Mouse (Mus musculus): ENCODE measurements around the gene Bptf.
"Not testable (repeated sequence)": the region's sequence is repeated elsewhere in the genome, so short reads cannot be mapped to it uniquely, and the experiment has no call there.

The Bptf gene

DNA sequence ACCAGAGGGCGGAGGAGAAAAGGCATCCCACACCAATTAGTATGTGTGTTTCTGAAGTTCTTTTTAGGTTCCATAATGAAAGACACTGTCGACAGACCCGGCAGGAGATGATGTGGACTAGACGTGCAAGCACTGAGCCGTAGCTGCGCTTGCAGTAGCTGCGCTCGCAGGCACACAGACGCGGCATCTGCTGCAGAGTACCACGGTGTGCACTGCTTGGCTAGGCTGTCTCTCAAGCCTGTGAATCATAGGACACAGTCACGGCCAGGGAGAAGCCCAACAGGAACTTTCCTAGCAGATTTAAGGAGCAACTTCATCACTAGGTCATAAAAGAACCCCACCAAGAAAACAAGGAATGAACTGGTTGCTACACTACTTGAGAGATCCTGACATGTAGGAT, 14.1 kb downstream of the Bptf start:
- no peak for DNase-seq (ENCODE audit: low read depth, low spot score)

DNA sequence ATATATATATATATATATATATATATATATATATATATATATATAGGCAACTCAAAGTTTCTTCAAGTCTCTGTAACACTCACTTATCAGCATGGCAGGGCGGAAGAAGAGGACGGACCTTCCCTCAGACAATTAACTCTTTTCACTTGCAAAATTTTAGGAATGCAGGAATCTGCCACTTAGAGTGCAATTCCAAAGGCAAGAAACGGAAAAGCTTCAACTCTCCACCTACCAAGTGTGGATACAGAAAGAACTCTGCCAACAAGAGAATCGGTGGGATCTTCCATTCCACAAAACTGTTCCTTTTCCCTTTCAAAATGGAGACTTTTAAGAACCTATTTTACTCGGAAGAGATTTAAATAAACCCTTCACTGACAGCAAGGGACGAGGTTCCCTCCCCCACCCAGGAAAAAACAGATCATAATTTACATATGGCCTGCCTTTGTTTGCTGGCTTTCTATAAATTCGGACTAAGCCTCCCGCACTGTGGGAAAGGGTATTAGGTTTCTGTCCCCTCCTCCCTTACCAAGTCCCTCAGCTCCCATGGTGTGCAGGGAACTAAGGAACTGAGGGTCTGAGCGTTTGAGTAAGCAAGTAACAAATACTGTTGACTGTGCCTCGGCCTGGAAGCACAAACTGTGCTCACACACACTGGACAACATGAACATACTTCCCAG, 17.9 kb downstream of the Bptf start:
- DNase-seq (ENCODE audit: low read depth, low spot score), result no peak

DNA sequence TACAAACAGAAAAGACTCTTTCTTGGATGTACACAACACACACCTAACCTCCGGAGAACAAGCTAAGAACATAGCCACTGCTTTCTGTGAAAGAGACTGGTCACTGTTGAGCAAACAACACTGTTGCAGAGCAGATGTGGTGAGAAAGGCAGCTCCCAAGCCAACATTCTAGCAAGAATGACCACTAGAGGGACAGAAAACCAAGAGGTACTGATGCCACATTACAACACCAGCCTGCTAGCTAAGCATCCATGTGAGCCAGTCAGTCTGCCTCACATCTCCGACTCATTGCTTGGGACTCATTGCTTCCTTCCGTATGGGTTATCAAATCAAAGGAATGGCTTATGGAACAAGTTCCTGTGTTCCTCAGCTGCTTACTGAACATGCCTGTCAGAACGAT, 18.8 kb downstream of the Bptf start:
- DNase-seq (ENCODE audit: low read depth, low spot score), result peak; percentile 51

DNA sequence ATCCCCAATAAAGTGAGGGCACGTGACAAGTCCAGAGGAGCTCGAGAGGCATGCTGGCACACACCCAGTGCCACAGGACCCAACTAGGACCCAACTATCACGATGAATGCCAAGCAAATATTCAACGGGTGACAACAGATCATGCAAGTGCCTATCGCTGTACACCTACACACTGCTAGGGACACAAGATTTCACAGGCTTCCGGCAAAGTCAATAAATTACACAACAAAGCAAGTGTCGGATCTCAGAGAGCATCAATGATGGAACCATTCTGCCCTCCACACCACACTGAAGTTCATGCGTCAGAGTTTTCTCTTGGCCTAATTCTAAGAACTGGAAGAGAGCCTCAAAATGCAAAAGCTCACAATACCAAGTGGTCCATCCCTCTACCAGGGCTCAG, 22.3 kb downstream of the Bptf start:
- no peak for DNase-seq (ENCODE audit: low read depth, low spot score)

DNA sequence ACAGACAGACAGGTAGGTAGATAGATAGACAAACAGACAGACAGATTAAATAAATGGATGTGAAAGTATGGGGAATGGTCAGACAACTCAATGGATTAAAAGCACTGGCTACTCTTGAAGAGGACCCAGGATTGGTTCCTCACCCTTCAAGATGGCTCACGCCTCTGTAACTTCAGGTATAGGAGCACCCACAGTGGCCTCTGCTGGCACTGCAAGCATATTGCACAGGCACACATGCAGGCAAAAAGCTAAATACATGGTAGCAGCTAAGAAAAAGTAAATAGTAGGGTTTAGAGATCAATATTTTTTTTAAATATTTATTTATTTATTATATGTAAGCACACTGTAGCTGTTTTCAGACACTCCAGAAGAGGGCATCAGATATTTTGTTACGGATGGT, 23.0 kb downstream of the Bptf start:
- DNase-seq (ENCODE audit: low read depth, low spot score), result peak; percentile 63

DNA sequence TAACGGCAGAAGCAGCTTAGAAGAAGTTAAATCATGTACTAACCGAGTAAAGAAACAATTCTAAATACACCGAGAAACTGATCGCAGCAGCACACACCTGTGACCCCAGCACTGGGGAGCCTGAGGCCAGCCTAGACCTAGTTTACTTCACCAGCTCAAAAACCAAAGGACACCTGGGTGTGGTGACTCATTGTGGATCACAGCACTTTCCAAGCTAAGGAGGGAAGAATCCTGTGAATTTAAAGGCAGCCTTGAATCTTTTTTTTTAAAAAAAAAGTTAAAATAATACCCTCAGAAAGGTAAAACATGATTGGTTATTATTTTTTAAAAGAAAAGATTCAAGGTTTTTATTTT, 24.2 kb downstream of the Bptf start:
- DNase-seq (ENCODE audit: low read depth, low spot score), result no peak

DNA sequence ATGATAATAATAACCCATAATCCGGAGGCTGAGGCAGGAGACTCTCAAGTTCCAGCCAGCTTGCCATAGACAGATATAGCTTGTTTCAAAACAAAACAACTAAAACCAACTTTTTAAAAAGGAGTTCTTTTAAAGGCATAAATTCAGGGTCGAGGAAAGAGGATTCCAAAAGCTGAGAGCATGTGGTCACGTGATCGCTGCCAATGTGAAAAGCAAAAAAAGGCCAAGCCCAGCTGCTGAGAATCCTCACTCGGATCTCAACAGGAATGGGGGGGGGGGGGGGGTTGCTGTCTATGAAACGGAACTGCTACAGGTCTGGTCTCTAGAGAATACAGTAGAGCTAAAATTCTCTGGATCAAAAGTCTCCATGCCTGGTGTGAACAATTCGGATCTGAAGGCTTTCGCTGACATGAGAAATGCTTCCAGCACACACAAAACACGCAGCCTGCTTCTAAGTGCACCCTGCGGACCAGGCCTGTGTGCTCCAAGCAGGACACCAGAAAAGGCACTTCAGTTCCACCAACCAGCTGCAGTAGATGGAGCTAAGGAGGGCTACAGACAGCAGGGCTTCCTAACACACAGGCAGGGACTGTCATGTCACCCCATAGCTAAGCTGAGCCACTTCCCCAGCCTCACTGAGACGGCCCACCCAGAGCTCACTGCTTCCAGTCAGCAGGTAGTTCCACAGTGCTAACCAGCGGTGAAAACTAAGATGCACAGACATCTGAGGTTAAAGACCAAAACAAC, 24.8 kb downstream of the Bptf start:
- DNase-seq (ENCODE audit: low read depth, low spot score), result peak; percentile 24

DNA sequence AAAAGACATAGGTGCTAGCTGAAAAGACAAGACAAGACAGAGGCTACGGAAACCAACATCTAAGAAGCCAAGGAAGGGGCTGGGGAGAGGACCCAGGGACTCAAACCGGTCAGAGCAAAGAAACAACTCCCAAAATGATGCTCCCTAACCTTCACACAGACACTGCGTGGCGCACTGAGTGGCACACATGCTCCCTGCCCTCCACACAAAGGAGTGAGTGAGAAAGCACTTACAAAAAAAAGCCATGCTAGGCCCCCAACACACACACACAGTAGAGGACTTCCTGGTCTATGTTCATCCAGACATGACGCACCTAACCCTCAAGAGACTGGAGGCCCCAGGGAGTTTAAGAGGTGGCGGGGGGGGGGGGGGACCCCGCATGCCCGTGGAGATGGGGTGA, 25.5 kb downstream of the Bptf start:
- peak; percentile 25 for DNase-seq (ENCODE audit: low read depth, low spot score)

DNA sequence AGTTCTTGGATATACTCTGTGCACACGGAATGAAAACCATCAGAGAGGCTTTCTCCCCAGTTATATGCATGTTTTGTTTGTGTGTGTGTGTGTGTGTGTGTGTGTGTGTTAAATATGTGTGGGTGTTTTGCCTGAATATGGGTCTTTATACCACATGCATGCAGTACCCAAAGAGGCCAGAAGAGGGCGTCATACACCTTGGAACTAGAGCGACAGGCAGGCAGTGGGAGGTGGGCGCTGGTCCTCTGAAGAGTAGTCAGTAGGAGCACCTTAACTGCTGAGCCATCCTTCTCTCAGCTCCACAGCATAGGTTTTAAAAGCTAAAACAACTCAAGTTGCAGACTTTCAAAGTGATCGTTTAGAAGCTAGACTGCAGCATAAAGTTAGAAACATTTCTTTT, 26.7 kb downstream of the Bptf start:
- peak; percentile 93 for DNase-seq (ENCODE audit: low read depth, low spot score)

DNA sequence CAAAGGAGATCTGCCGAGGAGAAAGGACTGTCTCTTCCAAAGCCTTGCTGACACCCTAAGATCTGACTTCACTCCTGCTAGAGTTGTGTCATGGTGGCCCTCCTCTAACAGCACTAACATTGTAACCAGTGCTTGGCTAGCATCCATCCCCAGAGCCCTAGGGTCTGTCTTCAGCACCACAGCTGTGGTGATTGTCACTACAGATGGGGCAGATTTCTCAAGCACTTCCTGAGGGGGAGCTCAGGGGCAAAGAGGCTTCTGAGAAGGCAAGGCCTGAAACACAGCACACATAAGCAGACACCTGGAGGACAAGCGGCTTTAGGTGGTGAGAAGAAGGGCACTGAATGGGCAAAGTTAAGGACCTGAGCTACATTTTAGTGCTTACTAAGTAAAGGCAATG, 28.2 kb downstream of the Bptf start:
- no peak for DNase-seq (ENCODE audit: low read depth, low spot score)

DNA sequence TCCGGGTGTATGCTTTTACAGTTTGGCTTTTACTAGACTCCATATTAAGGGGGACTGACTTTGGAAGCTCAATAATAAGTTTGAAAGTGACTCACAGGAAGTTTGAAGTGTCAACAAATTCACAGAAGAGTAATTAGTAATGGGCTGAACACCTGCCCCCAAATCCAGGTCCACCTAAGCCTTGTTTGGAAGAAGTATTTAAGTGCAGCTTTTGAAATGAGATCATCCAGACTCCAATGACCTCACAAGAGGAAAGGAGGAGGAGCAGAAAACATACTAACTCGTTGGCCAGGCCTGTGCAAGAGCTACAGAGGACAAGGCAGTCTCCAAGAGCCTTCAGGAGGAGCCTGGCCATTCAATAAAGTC, 28.7 kb downstream of the Bptf start:
- peak; percentile 39 for DNase-seq (ENCODE audit: low read depth, low spot score)

DNA sequence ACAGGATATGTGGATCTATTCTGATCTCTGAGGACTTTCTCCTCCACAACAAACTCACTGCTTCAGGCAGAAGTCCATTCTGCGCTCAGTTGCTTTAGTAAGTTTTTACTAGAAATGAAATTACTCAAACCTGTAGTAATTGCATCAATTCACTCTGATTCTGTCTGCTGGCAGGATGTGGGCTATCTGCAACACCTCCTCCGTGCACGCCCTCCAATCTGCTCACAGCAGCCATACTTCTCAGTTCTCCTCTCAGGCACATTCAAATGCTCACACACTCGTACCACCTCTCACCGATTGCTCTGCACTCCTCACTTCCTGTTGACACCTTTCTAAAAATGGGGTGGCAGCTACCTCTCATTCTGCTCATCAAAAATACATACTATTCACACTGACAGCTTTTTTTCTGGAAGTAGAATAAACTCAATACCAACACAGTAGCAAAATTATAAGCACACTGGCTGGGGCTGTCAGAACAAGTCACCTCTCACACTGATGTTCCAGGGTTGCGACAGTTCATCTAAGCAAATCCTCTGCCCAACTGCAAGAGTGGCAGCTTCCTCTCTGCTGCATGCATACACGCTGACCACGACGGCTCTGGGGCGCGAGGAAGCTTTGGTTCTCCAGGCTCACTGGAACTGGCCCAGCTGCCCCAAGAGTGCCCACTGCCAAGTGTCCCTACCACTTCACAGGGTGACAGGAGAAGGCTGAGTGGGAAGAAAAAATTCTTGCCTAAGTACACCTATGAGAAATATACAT, 29.3 kb downstream of the Bptf start:
- peak; percentile 91 for DNase-seq (ENCODE audit: low read depth, low spot score)

DNA sequence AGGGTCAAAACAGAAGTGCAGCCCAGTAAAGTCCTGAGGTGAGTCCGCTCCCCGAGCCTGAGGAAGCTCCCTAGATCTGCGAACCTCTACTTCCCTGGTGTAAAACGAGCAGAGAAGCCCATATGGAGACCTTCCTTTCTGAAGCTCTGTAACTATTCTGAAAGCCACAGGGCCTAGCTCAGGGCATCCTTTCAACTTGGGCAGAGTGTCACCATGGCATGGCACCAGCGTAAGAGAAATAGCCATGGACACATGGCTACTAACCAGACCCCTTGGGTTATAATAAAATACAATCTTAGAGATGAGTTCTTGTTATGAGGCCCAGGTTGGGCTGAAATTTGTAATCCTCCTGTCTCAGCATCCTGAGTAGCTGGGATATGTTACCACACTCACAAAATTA, 35.0 kb downstream of the Bptf start:
- no peak for DNase-seq (ENCODE audit: low read depth, low spot score)

DNA sequence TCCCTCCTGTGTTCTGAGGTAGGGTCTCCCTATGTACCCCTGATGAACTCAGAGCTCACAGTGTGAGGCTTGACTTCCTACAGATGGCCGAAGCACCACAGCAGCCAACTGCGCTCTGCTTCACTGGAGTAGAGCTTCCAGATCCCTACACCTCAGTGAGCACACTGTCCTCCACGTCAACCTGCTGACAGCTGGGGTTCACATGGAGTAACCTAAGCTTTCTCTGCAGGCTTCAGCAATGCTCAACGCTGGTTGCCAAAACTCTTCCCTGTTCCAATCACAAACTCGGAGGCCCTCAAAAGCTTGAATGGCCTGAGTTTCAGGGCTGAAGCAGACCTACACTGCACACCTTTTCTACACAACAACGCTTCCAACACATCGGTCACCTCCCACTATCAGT, 38.1 kb downstream of the Bptf start:
- no peak for DNase-seq (ENCODE audit: low read depth, low spot score)

DNA sequence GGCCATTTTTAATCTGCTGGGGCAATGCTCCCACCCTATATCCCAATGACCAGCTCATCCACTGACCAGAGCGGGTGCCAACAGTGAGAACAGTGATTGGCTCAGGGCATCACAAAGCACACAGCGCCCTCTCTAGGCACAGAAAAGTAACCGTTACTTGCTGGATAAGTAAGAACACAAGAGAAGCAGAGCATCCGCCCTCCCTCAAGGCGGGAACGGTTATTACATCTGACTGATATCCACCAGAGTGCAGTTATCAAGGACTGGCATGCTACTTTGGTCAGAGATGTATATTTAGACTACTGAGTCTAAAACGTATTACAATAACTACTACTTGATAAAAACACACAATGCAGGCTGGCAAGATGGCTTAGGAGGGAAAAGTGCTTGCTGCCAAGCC, 39.3 kb downstream of the Bptf start:
- no peak for DNase-seq (ENCODE audit: low read depth, low spot score)

DNA sequence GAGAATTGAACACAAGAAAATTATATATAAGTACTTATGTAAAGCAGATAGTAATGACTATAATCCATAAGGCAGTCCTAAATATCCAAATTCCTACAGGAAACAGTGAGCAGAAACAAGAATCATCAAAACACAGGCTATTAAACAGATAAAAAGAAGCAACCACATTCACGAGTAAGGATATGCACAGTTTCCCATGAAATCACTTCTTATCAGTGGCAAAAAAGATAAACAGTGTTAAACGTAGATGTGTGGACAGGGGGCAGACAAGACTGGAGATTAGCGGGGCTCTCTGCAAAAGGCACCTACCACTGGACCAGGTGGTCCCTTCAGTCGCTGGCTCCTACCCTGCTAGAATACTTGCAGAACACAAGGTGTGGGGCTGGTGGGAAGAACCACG, 46.1 kb downstream of the Bptf start:
- no peak for DNase-seq (ENCODE audit: low read depth, low spot score)

DNA sequence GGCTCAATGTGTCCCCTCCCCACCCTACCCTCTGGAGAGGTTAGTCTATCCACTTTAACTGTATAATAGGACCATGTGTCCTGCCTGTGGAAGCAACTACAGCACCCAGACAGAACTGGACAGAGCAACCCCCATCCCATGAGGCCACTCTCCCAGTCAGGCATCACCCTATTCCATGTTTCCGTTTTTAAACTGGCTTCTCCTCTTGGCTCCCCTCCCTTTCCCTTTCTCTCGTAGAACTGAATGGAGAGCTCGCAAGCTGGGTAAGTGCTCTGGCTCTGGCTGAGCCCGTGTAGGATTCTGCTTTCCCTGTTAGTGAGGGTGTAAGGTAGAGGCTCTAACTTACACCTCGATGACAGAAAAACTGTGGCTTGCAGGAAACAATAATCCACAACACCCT, 48.4 kb downstream of the Bptf start:
- no peak for DNase-seq (ENCODE audit: low read depth, low spot score)

DNA sequence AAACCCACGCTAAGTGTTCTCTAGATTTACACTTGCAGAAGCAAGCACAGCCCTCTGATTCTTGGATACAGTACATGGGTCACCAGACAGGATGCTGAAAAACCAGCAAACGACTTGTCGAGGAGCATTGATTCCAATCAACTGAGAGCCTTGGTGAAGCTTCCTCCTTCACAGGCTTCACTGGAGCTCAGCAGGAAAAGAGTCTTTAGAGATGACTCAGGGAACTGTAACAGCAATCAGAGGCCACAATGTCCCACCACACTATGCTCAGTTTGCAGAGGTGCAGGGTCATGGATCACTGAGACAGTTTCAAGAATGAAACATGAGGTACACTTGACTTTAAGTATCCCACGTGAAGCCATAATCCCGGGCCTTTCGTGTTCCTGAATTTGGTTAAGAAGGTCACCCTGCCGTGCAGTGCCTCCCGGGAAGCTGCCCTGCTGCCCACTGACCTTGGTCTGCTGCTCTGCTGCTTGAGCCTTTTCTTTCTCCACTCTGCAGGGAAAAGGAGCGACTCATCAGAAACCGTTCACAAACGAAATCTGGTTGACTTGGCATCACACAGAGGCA, 66.6 kb downstream of the Bptf start:
- DNase-seq (ENCODE audit: low read depth, low spot score), result no peak

DNA sequence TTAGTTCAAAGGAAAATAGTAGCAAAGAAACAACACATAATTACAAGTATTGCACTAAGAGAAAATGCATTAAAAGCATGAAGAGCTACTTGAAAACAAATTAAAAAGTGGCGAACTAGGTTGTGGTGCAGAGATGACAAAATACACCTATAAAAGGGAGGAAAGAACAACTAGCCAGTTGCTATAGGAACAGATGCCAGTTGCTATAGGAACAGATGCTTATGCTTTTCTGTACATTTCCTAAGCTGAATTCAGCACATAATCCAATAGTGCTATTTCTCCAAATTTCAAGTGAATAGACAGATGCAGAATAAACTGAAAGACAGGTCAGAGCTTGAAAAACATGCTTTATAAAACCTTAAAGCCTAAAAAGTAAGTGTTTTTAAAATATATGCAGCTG, 67.3 kb downstream of the Bptf start:
- DNase-seq (ENCODE audit: low read depth, low spot score), result no peak

DNA sequence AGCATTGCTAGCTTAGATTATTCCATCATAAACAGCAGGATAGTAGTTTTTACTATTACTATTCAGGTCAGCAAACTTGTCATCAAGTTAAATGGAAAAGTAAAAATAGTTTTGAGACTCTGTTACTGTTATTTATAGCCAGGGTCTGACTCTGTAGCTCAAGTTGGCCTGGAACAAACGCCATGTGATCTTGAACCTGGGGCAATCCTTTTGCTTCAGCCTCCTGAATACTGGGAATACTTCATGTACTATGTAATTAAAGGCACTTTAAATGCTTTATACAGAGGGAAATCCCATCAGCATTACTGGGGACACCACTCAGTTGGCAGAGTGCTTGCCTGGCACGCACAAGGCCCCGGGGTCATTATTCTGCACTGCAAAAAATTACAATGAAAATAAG, 68.9 kb downstream of the Bptf start:
- DNase-seq (ENCODE audit: low read depth, low spot score), result no peak

DNA sequence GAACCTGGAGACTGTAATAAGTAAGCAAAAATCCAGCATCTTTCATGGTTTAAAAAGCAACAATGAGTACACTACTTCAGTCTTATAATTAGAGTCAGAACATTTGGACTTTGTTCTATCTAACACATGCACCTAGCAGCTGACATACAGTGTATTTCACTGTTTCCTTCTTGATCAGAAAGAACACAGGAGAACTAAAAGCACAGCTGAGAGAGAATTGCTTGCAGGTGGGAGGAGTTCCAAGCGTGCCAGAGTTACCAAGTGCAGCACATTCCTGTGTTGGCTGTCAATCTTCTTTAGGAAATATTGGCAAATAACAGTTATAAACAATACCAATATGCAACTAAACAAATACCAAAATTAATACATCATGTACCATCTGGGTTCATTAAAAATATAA, 71.0 kb downstream of the Bptf start:
- DNase-seq (ENCODE audit: low read depth, low spot score), result no peak

DNA sequence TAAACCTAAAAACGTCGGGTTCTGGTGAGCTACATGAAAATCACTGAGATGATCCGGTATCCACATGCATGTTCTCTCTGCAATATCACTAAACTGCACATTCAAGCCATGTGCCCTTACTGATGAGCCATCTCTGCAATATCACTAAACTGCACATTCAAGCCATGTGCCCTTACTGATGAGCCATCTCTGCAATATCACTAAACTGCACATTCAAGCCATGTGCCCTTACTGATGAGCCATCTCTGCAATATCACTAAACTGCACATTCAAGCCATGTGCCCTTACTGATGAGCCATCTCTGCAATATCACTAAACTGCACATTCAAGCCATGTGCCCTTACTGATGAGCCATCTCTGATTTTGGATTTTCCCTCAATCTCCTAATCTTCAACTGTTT, 72.3 kb downstream of the Bptf start:
- not testable (repeated sequence) for DNase-seq (ENCODE audit: low read depth, low spot score)

DNA sequence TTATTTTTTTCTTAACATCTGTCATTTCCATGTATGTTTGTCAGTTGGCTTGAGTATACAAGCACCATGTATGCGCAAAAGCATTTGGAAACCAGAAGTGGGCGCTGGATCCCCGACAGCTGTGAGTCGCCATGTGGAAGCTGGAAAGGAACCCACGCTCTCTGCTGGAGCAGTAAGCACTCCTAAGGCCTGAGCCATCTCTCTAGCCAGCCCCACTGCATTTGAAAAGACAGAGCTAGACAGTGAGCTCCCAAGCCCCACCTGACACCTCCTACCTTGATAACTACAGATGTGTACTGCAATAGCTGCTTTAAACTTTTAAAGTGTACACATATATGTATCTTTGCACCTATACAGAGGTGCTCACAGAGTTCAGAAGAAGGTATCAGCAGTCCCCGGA, 74.5 kb downstream of the Bptf start:
- no peak for DNase-seq (ENCODE audit: low read depth, low spot score)

All from CD4-positive, CD25-positive, alpha-beta regulatory T cell, adult 2 months (primary cell).